Mouse (Mus musculus) G1E (cell line): ENCODE measurements around the gene Magt1.

Experiments
- CTCF ChIP-seq: IDR thresholded peaks from 2 replicates; pipeline ENCODE4 v1.5.1; 2012; ENCODE audit warnings: low read depth, low read length, inconsistent platforms, mixed read lengths
- GATA1 ChIP-seq: IDR thresholded peaks from 2 replicates; pipeline ENCODE4 v1.6.1; 2012; ENCODE audit warnings: borderline replicate concordance, low read length, inconsistent platforms, mixed read lengths
- TAL1 ChIP-seq: conservative IDR thresholded peaks from 2 replicates; pipeline ENCODE4 v1.6.1; 2012; ENCODE audit warnings: low read depth, low read length, inconsistent platforms, mixed read lengths

DNA sequence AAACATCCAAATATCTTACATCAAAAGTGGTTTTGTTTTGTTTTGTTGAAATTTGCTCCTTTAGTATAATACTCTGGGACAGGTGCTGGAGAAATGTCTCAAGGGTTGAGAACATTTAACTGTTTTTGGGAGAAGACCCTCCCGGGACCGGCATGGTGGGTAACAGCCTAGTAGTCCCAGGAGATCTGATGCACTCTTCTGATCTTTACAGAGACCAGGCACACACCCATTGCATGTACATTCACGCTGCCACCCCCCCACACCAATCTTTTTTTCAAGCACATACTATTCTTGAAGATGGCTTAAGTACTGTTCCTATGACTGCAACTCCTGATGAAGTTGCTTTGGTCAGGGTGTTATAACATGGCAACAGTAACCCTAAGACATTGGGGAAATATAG lies 853 bp upstream of the Magt1 start:
- no peak for TF ChIP-seq CTCF
- TF ChIP-seq TAL1: no peak
- TF ChIP-seq GATA1: no peak
